Comparison of ENCODE assay signal across 13 mouse cellular contexts in genomic region chr4:102420794-102421397, GRCm38 (mm10).
DNase-seq lines count a peak whose midpoint lies in the region; ATAC-seq and TF ChIP-seq lines count a peak whose summit lies in the region.
"Had no signal": no experiment of that assay in that cellular context is flagged by ENCODE, and none has a peak within 500 bp of the region (broad histone marks: within the 10 kb centered on the region; RNA-seq: fewer than 3 reads in every experiment).

No protein-coding gene starts in this region.

- H3K4me3 ChIP-seq in neural tube, embryonic 11.5 days (ENCODE audit: low read depth, low read length): no peak overlapping the region
- peak overlapping the region; percentile 38 for H3K4me3 ChIP-seq in midbrain, embryonic 13.5 days (replicated peaks)
- no peak overlapping the region for H3K4me3 ChIP-seq in cerebellum, adult 2 months (replicated peaks; ENCODE audit: insufficient read depth, low read depth, low read length)
- H3K4me3 ChIP-seq: liver, embryonic 12.5 days had no signal

- peaks cover 4% of the 10 kb centered on the region for H3K4me1 ChIP-seq in neural tube, embryonic 11.5 days (ENCODE audit: control insufficient read depth, insufficient read depth, low read length)
- peaks cover 14% of the 10 kb centered on the region for H3K4me1 ChIP-seq in midbrain, embryonic 13.5 days (replicated peaks)
- H3K4me1 ChIP-seq in cerebellum, adult 2 months (ENCODE audit: control insufficient read depth, insufficient read depth, low read length): peaks cover 2% of the 10 kb centered on the region; the same call in 1 of the 2 replicates
- H3K4me1 ChIP-seq: liver, embryonic 12.5 days; megakaryocyte, embryonic 14.5 days had no signal

- no peak for ATAC-seq in neural tube, embryonic 11.5 days (ENCODE audit: insufficient read depth, low FRiP score, low TSS enrichment)
- peak; percentile 48 for ATAC-seq in midbrain, embryonic 13.5 days
- ATAC-seq in activated CD4-positive, CD25-positive, alpha-beta regulatory T cell, adult 4 months: no peak
- ATAC-seq: liver, embryonic 12.5 days had no signal

- 0 out of 2 replicates have a peak overlapping the region, but pooled peaks have one; percentile 17 for H3K27ac ChIP-seq in neural tube, embryonic 11.5 days (ENCODE audit: low read depth, low read length)
- H3K27ac ChIP-seq in midbrain, embryonic 13.5 days: peak overlapping the region; percentile 74
- no peak overlapping the region for H3K27ac ChIP-seq in cerebellum, adult 2 months (ENCODE audit: insufficient read depth, low read length)
- H3K27ac ChIP-seq: kidney, postnatal 0 days; liver, embryonic 12.5 days had no signal

- H3K4me2 ChIP-seq in neural tube, embryonic 11.5 days (ENCODE audit: low read depth): 0 out of 2 replicates have a peak overlapping the region, but pooled peaks have one; percentile 15
- H3K4me2 ChIP-seq in midbrain, embryonic 13.5 days (replicated peaks): peak overlapping the region; percentile 57
- H3K4me2 ChIP-seq: liver, embryonic 12.5 days had no signal

- no peaks in the 10 kb centered on the region for H3K27me3 ChIP-seq in neural tube, embryonic 11.5 days (ENCODE audit: control insufficient read depth, insufficient read depth, low read length)
- 0 out of 2 replicates have a peak, but pooled peaks cover 2% of the 10 kb centered on the region for H3K27me3 ChIP-seq in midbrain, embryonic 13.5 days
- no peaks in the 10 kb centered on the region for H3K27me3 ChIP-seq in cerebellum, adult 2 months (ENCODE audit: control insufficient read depth, insufficient read depth, low read length)
- H3K27me3 ChIP-seq: liver, embryonic 12.5 days; megakaryocyte, embryonic 14.5 days had no signal

- no peak overlapping the region for H3K9ac ChIP-seq in neural tube, embryonic 11.5 days (ENCODE audit: low read length)
- peak overlapping the region; percentile 59 for H3K9ac ChIP-seq in midbrain, embryonic 13.5 days (replicated peaks)
- H3K9ac ChIP-seq: liver, embryonic 12.5 days had no signal

- no peak for TF ChIP-seq POLR2A in cerebellum, adult 2 months (IDR thresholded peaks at IDR 0.05; ENCODE audit: borderline replicate concordance, insufficient read depth, low read length)

- peak; percentile 7 for DNase-seq in embryo, embryonic 10 days (ENCODE audit: low spot score)
- no peak for DNase-seq in embryo, embryonic 9.5 days (ENCODE audit: extremely low spot score)
- no peak for DNase-seq in neural tube, embryonic 11.5 days (ENCODE audit: low spot score)
- DNase-seq in neural tube, embryonic 10.5 days (ENCODE audit: extremely low spot score, low spot score): no peak
- DNase-seq in cerebellum, adult 2 months: no peak
- DNase-seq in urinary bladder, postnatal 25 days (ENCODE audit: low spot score): no peak
- DNase-seq: adrenal gland, postnatal 10 days; gastrocnemius, postnatal 25 days had no signal

- H3K36me3 ChIP-seq in neural tube, embryonic 11.5 days (ENCODE audit: control insufficient read depth, insufficient read depth, low read length): no peaks in the 10 kb centered on the region
- H3K36me3 ChIP-seq in midbrain, embryonic 13.5 days: no peaks in the 10 kb centered on the region
- H3K36me3 ChIP-seq: liver, embryonic 12.5 days had no signal

- WGBS in neural tube, embryonic 11.5 days: 42% methylated on average over 11 of the region's 11 CpGs
- WGBS in midbrain, embryonic 13.5 days: 10% methylated on average over 11 of the region's 11 CpGs
- WGBS in cerebellum, adult 2 months: 44% methylated on average over 11 of the region's 11 CpGs

- no peaks in the 10 kb centered on the region for H3K9me3 ChIP-seq in neural tube, embryonic 11.5 days (ENCODE audit: control insufficient read depth, low read length)
- H3K9me3 ChIP-seq in midbrain, embryonic 13.5 days: no peaks in the 10 kb centered on the region
- H3K9me3 ChIP-seq: liver, embryonic 12.5 days; megakaryocyte, embryonic 14.5 days had no signal

- no peak for TF ChIP-seq CTCF in cerebellum, adult 2 months (IDR thresholded peaks at IDR 0.05; ENCODE audit: borderline replicate concordance, insufficient read depth, low read depth, low read length)
